Comparison of ENCODE assay signal across 8 mouse cellular contexts in the genomic region with DNA sequence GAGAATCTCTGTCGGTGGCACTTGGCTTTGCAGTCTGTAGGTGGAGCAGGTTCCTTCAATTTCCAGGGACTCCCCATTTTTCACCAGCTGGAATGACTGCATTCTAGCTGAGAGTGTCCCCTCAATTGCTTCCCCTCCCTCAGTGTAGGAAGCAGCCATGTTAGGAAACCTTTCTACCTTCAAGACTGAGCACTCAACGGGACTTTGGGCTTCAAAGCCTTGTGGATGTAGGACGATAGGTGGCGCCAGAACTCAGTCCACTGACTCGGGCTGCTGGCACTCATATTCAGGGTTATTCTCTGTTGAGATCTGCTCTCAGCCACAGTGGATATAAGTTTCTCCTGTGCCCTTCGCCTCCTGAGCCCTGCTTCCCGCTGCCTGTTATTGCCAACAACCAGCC. TPM values are rescaled to one million over a fixed set of nuclear protein-coding genes. Genes with fewer than 3 reads are reported as not detected.
A peak's percentile ranks its signal among the peaks of the same experiment; 100 is the strongest.
DNase-seq lines count a peak whose midpoint lies in the region; ATAC-seq and TF ChIP-seq lines count a peak whose summit lies in the region.

No protein-coding gene starts in this region.

- no peaks in the 10 kb centered on the region for H3K27me3 ChIP-seq in CH12.LX (replicated peaks)
- H3K27me3 ChIP-seq in heart, postnatal 0 days (ENCODE audit: control insufficient read depth, insufficient read depth, low read length): no peaks in the 10 kb centered on the region
- H3K27me3 ChIP-seq in lung, postnatal 0 days (replicated peaks; ENCODE audit: insufficient read depth, low read length): no peaks in the 10 kb centered on the region

- TF ChIP-seq EP300 in CH12.LX (IDR thresholded peaks at IDR 0.05; ENCODE audit: low read length): no peak
- no peak for TF ChIP-seq EP300 in heart, postnatal 0 days (IDR thresholded peaks at IDR 0.05; ENCODE audit: low read depth)
- TF ChIP-seq EP300 in lung, postnatal 0 days (IDR thresholded peaks at IDR 0.05): no peak

- TF ChIP-seq POLR2A in CH12.LX (IDR thresholded peaks at IDR 0.05; ENCODE audit: low read depth, low read length): no peak
- TF ChIP-seq POLR2A in embryonic fibroblast, embryonic 13.5 days (IDR thresholded peaks at IDR 0.05; ENCODE audit: low read depth, low read length): no peak

- H3K9me3 ChIP-seq in CH12.LX (replicated peaks; ENCODE audit: low read length): no peaks in the 10 kb centered on the region
- no peaks in the 10 kb centered on the region for H3K9me3 ChIP-seq in heart, postnatal 0 days (replicated peaks; ENCODE audit: control insufficient read depth, low read length)
- H3K9me3 ChIP-seq in lung, postnatal 0 days (ENCODE audit: low read length): no peaks in the 10 kb centered on the region

- H3K79me2 ChIP-seq in CH12.LX (replicated peaks; ENCODE audit: control insufficient read depth, extremely low read depth, insufficient read depth, poor library complexity, severe bottlenecking): no peaks in the 10 kb centered on the region

- no peaks in the 10 kb centered on the region for H3K36me3 ChIP-seq in CH12.LX (replicated peaks in 1 of 2; ENCODE audit: control insufficient read depth in 1 of 2, insufficient read depth in 1 of 2, low read length in 1 of 2)
- H3K36me3 ChIP-seq in heart, postnatal 0 days (replicated peaks; ENCODE audit: control insufficient read depth, insufficient read depth, low read length): no peaks in the 10 kb centered on the region
- H3K36me3 ChIP-seq in lung, postnatal 0 days (ENCODE audit: insufficient read depth, low read length): no peaks in the 10 kb centered on the region

- peak; percentile 94 for TF ChIP-seq RAD21 in CH12.LX (IDR thresholded peaks at IDR 0.05; ENCODE audit: low read depth, low read length)

- no peak overlapping the region for H3K4me3 ChIP-seq in CH12.LX (replicated peaks in 1 of 3; ENCODE audit: low read depth in 2 of 3, low read length in 2 of 3, poor library complexity in 1 of 3)
- no peak overlapping the region for H3K4me3 ChIP-seq in embryonic fibroblast, embryonic 13.5 days (ENCODE audit: insufficient read depth, low read length)
- H3K4me3 ChIP-seq in heart, postnatal 0 days (ENCODE audit: low read depth, low read length): no peak overlapping the region
- no peak overlapping the region for H3K4me3 ChIP-seq in lung, postnatal 0 days (ENCODE audit: low read depth, low read length)

- peak overlapping the region; percentile 27; the same call in 1 of the 2 replicates for H3K9ac ChIP-seq in CH12.LX (ENCODE audit: insufficient read depth, low read depth)
- H3K9ac ChIP-seq in heart, postnatal 0 days (replicated peaks; ENCODE audit: low read depth, low read length): no peak overlapping the region
- H3K9ac ChIP-seq in lung, postnatal 0 days (replicated peaks; ENCODE audit: low read depth): no peak overlapping the region

- no peak overlapping the region for H3K27ac ChIP-seq in CH12.LX (ENCODE audit: insufficient read depth, low read depth)
- H3K27ac ChIP-seq in embryonic fibroblast, embryonic 13.5 days (ENCODE audit: insufficient read depth, low read length): no peak overlapping the region
- no peak overlapping the region for H3K27ac ChIP-seq in heart, postnatal 0 days (ENCODE audit: low read depth)
- no peak overlapping the region for H3K27ac ChIP-seq in lung, postnatal 0 days (ENCODE audit: low read length)

- dilution Hi-C loops in CH12.LX (cut with MboI; ENCODE audit: extremely low pct_ligation_motif_present, extremely low pct_unique_long_range_greater_than_20kb, low sequenced_read_pairs): no loop called here

- 16% methylated on average over 7 of the region's 7 CpGs for WGBS in heart, postnatal 0 days
- WGBS in lung, postnatal 0 days: 10% methylated on average over 7 of the region's 7 CpGs

- peak overlapping the region; percentile 96 for H3K4me2 ChIP-seq in CH12.LX (ENCODE audit: insufficient read depth, low read depth, poor library complexity, severe bottlenecking)
- no peak overlapping the region for H3K4me2 ChIP-seq in heart, postnatal 0 days (ENCODE audit: low read depth, low read length)
- H3K4me2 ChIP-seq in lung, postnatal 0 days (replicated peaks; ENCODE audit: low read depth, low read length): no peak overlapping the region

- in situ Hi-C loops in CH12.LX (cut with MboI; ENCODE audit: low pct_ligation_motif_present, low pct_unique_long_range_greater_than_20kb, low sequenced_read_pairs): loop anchor here (10.0 to 25.0 kb wide), 3 partner anchors 468 to 816 kb away; no protein-coding TSS in a partner anchor

- TF ChIP-seq CTCF in CH12.LX (conservative IDR thresholded peaks at IDR 0.05 in 1 of 2, IDR thresholded peaks at IDR 0.05 in 1 of 2; ENCODE audit: low read depth in 2 of 2, low read length in 2 of 2): peak; percentile 67 to 91; a peak in 3 of 4 replicates
- TF ChIP-seq CTCF in embryonic fibroblast, embryonic 13.5 days (IDR thresholded peaks at IDR 0.05; ENCODE audit: borderline replicate concordance, insufficient read depth, low read length): peak; percentile 84
- peak; percentile 81 for TF ChIP-seq CTCF in heart, postnatal 0 days (IDR thresholded peaks at IDR 0.05; ENCODE audit: low read depth)
- TF ChIP-seq CTCF in lung, postnatal 0 days (IDR thresholded peaks at IDR 0.05): peak; percentile 91

- peaks cover 0 to 11% of the 10 kb centered on the region in 2 experiments; a peak in 2 of 4 replicates for H3K4me1 ChIP-seq in CH12.LX (ENCODE audit: control insufficient read depth in 1 of 2, insufficient read depth in 2 of 2)
- no peaks in the 10 kb centered on the region for H3K4me1 ChIP-seq in embryonic fibroblast, embryonic 13.5 days (ENCODE audit: control insufficient read depth, insufficient read depth, low read length)
- no peaks in the 10 kb centered on the region for H3K4me1 ChIP-seq in heart, postnatal 0 days (ENCODE audit: control insufficient read depth, insufficient read depth)
- no peaks in the 10 kb centered on the region for H3K4me1 ChIP-seq in lung, postnatal 0 days (ENCODE audit: insufficient read depth, low read depth, low read length)

- DNase-seq in CH12.LX (ENCODE audit: extremely low read depth): peak; percentile 80
- DNase-seq in adrenal gland, postnatal 4 days (ENCODE audit: low spot score in 2 of 2): peak; percentile 18 to 58
- peak; percentile 75 for DNase-seq in heart, postnatal 0 days (ENCODE audit: low spot score)
- peak; percentile 74 for DNase-seq in layer of hippocampus, adult 11-12 months (ENCODE audit: low spot score)
- DNase-seq in lung, postnatal 0 days (ENCODE audit: low spot score): peak; percentile 84
- DNase-seq in right cerebral cortex, postnatal 10 days (ENCODE audit: low spot score in 2 of 2): peak; percentile 66 to 79
- DNase-seq in urinary bladder, postnatal 14 days (ENCODE audit: low spot score): peak; percentile 77

- ATAC-seq in heart, postnatal 0 days (ENCODE audit: insufficient read depth, low read depth): peak; percentile 68
- peak; percentile 53 for ATAC-seq in lung, postnatal 0 days

TF ChIP-seq in CH12.LX, 34 proteins besides CTCF, POLR2A, EP300 and RAD21:
- peak; percentile 25; the same call in 1 of the 2 replicates for TF ChIP-seq HCFC1 (IDR thresholded peaks at IDR 0.05; ENCODE audit: low read depth, low read length)
- peak; percentile 74 for TF ChIP-seq SMC3 (IDR thresholded peaks at IDR 0.05; ENCODE audit: low read depth, low read length)
- TF ChIP-seq E2F4 (IDR thresholded peaks at IDR 0.05; ENCODE audit: insufficient replicate concordance, low read depth, low read length): no peak
- no peak for TF ChIP-seq PAX5 (IDR thresholded peaks at IDR 0.05; ENCODE audit: low read length)
- no peak for TF ChIP-seq SIN3A (IDR thresholded peaks at IDR 0.05; ENCODE audit: low read length)
- TF ChIP-seq IRF4 (IDR thresholded peaks at IDR 0.05; ENCODE audit: low read depth, low read length): peak; percentile 35; the same call in 1 of the 2 replicates
- peak; percentile 41; the same call in 1 of the 2 replicates for TF ChIP-seq ZC3H11A (IDR thresholded peaks at IDR 0.05; ENCODE audit: low read depth, low read length)
- TF ChIP-seq TCF12 (IDR thresholded peaks at IDR 0.05; ENCODE audit: low read depth, low read length): 0 out of 2 replicates have a peak, but pooled peaks have one; percentile 14
- TF ChIP-seq ELF1 (IDR thresholded peaks at IDR 0.05; ENCODE audit: low read depth, low read length): no peak
- no peak for TF ChIP-seq TBP (conservative IDR thresholded peaks at IDR 0.05; ENCODE audit: low read depth, low read length)

RNA-seq across cellular contexts. Expression of gene Gja1, which starts 8.1 kb away (rescaled TPM):
- 37.3 and 45.0 TPM in 2 replicates for total RNA-seq in CH12.LX (2012; rRNA removed)
- total RNA-seq in CH12.LX (2014; rRNA removed): 20.6 and 26.0 TPM in 2 replicates
- 24.0 and 31.2 TPM in 2 replicates for polyA plus RNA-seq in CH12.LX (2012; ENCODE audit: insufficient read length, low read depth)
- 100 to 1,000 TPM; 218 to 248 TPM for total RNA-seq in adrenal gland, postnatal 4 days (2021)
- polyA plus RNA-seq in embryonic fibroblast, embryonic 13.5 days (2011; ENCODE audit: insufficient read length, low read depth, missing spikeins): 242 and 268 TPM in 2 replicates
- 198 and 396 TPM in 2 replicates for total RNA-seq in heart, postnatal 0 days (2014; rRNA removed; ENCODE audit: low replicate concordance)
- polyA plus RNA-seq in heart, postnatal 0 days (2015; fragmentation: Nextera tagmentation; extraction: Ambion mirVana): 579 and 613 TPM in 2 replicates
- polyA plus RNA-seq in lung, postnatal 0 days (2015; fragmentation: Nextera tagmentation; extraction: Ambion mirVana): 142 and 218 TPM in 2 replicates
